Mouse (Mus musculus) liver, postnatal 0 days (tissue): ENCODE data around the gene Nucks1.

Experiments used
- CTCF ChIP-seq: sonication (generic); IDR thresholded peaks from 2 replicates; pipeline ENCODE4 v1.5.1; 2016; ENCODE audit warnings: antibody characterized with exemption, low read depth
- EP300 ChIP-seq: IDR thresholded peaks from 2 replicates; pipeline ENCODE4 v1.6.1; 2016; ENCODE audit warnings: antibody characterized with exemption, low read depth, mild to moderate bottlenecking

DNA sequence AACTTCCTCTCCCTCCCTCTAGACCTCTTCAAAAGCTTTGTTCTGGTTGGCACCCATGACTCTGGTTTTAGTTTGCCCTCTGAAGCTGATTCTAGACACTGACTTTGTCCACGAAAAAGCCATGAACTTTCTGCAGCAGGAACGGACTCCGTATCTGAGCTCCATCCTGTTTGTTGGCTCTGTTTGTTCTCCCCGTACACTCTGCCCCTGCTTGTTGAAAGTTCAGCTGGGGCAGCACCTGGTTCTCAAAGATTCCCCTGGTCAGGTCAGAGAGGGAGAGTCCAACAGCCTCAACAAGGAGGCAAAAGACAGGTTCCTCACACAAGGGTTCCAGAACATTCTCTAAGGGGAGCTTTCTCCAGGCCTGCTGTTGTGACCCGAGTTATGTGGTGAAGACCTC lies 47.1 kb downstream of the Nucks1 start:
- no peak for TF ChIP-seq CTCF
- TF ChIP-seq EP300 = no peak
